Mouse (Mus musculus) E14TG2a.4 (cell line): ENCODE measurements around the gene Glb1l.
A peak's percentile ranks its signal among the peaks of the same experiment; 100 is the strongest.

Source experiments
- CTCF ChIP-seq: conservative IDR thresholded peaks from 2 replicates; pipeline ENCODE4 v1.5.1; 2014; ENCODE audit warnings: low read length
- NANOG ChIP-seq: IDR thresholded peaks from 2 replicates; pipeline ENCODE4 v1.6.1; 2014; ENCODE audit warnings: borderline replicate concordance, low read length, mixed read lengths
- POU5F1 ChIP-seq: IDR thresholded peaks from 2 replicates; pipeline ENCODE4 v1.6.1; 2014; ENCODE audit warnings: low read length, borderline replicate concordance

- TF ChIP-seq CTCF, result peak; percentile 36; the same call in 1 of the 2 replicates
- TF ChIP-seq POU5F1, result no peak
- TF ChIP-seq NANOG, result no peak
Observed at GRCm38 (mm10) chr1:75234606-75235005, 24.0 kb upstream of the Glb1l start.
